Mouse (Mus musculus): ENCODE data around the gene Vwa2. TPM values are rescaled to one million over a fixed set of nuclear protein-coding genes. Genes with fewer than 3 reads are reported as not detected.

The Vwa2 gene
- polyA plus RNA-seq, 1 experiment from 2014 or later: 18.3 TPM

DNA sequence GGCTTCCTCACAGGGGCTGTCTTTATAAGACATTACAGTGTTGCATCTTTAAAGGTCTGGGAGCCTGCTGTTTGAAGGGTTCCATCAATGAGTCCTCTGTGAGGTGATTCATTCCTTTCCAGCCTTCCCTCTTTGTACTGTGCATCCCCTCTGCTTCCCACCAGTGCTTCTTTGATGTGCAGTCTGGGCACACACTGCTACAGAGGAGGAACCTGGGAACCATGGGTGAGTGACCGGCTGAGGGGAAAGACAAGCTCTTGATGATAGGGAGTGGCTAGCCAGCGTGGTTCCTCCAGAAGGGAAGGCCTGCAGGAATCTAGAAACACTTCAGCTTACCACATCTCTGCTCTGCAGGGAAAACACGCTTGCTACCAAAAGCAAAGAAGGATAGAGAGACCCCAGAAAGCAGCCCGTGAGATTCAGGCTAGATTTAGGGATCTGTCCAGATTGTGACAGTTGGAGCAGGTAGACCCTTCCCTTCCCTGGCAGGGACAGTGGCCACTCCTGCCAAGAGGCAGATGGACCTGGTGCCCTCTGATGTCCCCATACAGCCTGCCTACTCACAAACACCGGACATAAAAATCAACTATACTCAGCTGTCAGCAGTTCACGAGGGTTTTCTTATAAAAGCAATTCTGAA lies 74.0 kb downstream of the Vwa2 start:
- Histone ChIP-seq H3K4me2 (ENCODE audit: low read length) (no peak overlapping the region), H3K9ac (ENCODE audit: low read depth, low read length) (no peak overlapping the region), H3K4me3 (replicated peaks; ENCODE audit: low read depth, low read length) (no peak overlapping the region), H3K9me3 (replicated peaks; ENCODE audit: low read length) (no peaks in the 10 kb centered on the region), H3K36me3 (ENCODE audit: insufficient read depth, low read length) (no peaks in the 10 kb centered on the region), H3K27ac (0 out of 2 replicates have a peak overlapping the region, but pooled peaks have one; percentile 19), H3K27me3 (ENCODE audit: insufficient read depth, low read length) (no peaks in the 10 kb centered on the region), H3K4me1 (replicated peaks; ENCODE audit: insufficient read depth, low read length) (peaks cover 4% of the 10 kb centered on the region; the same call in 1 of the 2 replicates)
- WGBS: 53% methylated on average over 6 of the region's 6 CpGs
- DNase-seq (ENCODE audit: low spot score) (peak; percentile 31), ATAC-seq (replicated peaks; ENCODE audit: low FRiP score, low read depth) (no peak)
- TF ChIP-seq CTCF (IDR thresholded peaks at IDR 0.05; ENCODE audit: low read depth): no peak

DNA sequence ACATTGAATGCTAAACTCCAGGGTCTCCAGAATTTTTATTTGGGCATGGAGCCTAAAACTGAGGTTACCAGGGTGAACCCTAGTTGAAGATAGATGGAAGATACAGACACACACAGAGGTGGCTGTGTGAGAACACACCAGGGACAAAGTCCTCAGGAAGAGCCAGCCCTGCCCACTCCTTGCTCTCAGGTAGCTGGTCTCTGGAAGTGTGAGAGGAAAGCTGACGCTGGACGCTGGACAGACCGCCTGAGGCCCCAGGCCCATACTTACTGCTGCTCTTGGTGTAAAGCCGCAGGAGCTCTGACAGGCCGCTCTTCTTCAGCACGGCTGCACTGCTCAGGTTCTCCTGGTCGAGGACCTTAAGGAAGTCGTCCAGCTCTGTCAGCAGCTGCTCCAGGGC lies 75.8 kb downstream of the Vwa2 start:
- Histone ChIP-seq H3K27me3 (ENCODE audit: insufficient read depth, low read length) (no peaks in the 10 kb centered on the region), H3K9me3 (replicated peaks; ENCODE audit: low read length) (no peaks in the 10 kb centered on the region), H3K4me3 (replicated peaks; ENCODE audit: low read depth, low read length) (no peak overlapping the region), H3K4me2 (ENCODE audit: low read length) (no peak overlapping the region), H3K9ac (ENCODE audit: low read depth, low read length) (no peak overlapping the region), H3K36me3 (ENCODE audit: insufficient read depth, low read length) (no peaks in the 10 kb centered on the region), H3K4me1 (replicated peaks; ENCODE audit: insufficient read depth, low read length) (no peaks in the 10 kb centered on the region; the same call in 1 of the 2 replicates), H3K27ac (no peak overlapping the region)
- 64% methylated on average over 8 of the region's 8 CpGs for WGBS
- no peak for ATAC-seq (replicated peaks; ENCODE audit: low FRiP score, low read depth)
- no peak for DNase-seq (ENCODE audit: low spot score)
- TF ChIP-seq CTCF (IDR thresholded peaks at IDR 0.05; ENCODE audit: low read depth): no peak

DNA sequence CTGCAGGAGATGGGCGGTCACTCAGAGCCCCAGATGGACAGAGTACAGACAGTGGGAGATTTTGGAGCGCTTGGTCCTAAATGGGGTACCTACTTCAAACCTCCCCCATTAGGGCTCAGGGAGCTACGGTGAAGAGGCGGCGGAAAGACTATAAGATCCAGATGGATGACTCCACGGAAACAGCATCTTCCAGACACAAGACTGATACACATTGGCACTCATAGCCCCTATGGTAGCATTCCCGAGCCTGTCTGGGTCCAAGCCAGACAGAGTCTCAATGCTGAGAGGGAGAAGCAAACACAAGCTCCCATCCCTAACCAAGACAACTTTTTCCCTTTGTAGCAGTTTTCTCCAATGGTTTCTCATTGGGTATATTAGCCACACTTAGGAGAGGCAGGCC lies 76.8 kb downstream of the Vwa2 start:
- H3K4me2 ChIP-seq (ENCODE audit: low read length): no peak overlapping the region
- H3K9me3 ChIP-seq (replicated peaks; ENCODE audit: low read length): no peaks in the 10 kb centered on the region
- no peak for TF ChIP-seq CTCF (IDR thresholded peaks at IDR 0.05; ENCODE audit: low read depth)
- H3K4me3 ChIP-seq (replicated peaks; ENCODE audit: low read depth, low read length): no peak overlapping the region
- no peaks in the 10 kb centered on the region for H3K36me3 ChIP-seq (ENCODE audit: insufficient read depth, low read length)
- H3K9ac ChIP-seq (ENCODE audit: low read depth, low read length): no peak overlapping the region
- ATAC-seq (replicated peaks; ENCODE audit: low FRiP score, low read depth) (no peak), DNase-seq (ENCODE audit: low spot score) (no peak)
- H3K27me3 ChIP-seq (ENCODE audit: insufficient read depth, low read length): no peaks in the 10 kb centered on the region
- no peaks in the 10 kb centered on the region for H3K4me1 ChIP-seq (replicated peaks; ENCODE audit: insufficient read depth, low read length)
- H3K27ac ChIP-seq: no peak overlapping the region
- 87% methylated on average over 7 of the region's 7 CpGs for WGBS

DNA sequence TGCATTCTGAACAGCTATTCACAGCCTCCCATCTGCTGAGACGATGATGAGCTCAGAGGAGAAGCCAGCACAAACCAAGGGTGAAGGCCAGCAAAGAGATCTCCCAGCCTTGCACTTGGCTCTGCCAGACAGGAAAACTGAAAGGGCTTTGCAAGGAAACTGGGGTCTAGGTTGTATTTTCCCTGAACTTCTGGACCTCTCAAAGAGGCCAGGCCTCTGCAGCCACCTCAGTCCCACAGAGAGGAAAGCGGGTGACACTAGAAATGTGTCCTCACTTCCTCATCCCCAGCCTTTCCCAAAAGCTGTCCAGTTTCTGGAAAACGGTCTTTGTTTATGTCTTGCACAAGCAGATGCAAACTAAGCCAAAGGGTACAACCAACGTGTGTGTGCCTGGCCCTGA lies 79.8 kb downstream of the Vwa2 start:
- DNase-seq (ENCODE audit: low spot score): peak; percentile 67
- H3K27ac ChIP-seq: 0 out of 2 replicates have a peak overlapping the region, but pooled peaks have one; percentile 8

DNA sequence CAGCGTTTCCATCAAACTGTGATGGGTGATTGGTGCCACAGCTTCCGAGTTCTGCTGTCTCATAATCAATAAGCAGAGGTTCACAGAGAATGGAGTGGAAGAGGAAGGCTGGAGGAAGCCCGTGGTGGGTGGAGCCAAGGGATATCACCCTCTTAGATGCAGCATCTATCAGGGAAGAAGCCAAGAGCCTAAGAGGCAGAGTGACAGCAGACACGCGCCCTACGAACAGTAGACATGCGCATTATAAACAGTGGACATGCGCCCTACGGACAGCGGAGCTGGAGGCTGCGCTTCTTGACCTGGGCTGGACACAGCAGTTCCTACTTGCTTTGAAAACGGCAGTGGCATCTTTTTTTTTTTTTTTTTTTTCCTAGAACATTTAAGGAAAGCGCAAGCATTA lies 80.8 kb downstream of the Vwa2 start:
- DNase-seq (ENCODE audit: low spot score) (no peak), ATAC-seq (replicated peaks; ENCODE audit: low FRiP score, low read depth) (no peak)
- Histone ChIP-seq H3K9me3 (replicated peaks; ENCODE audit: low read length) (no peaks in the 10 kb centered on the region), H3K4me3 (replicated peaks; ENCODE audit: low read depth, low read length) (no peak overlapping the region), H3K4me2 (ENCODE audit: low read length) (no peak overlapping the region), H3K27ac (no peak overlapping the region), H3K9ac (ENCODE audit: low read depth, low read length) (no peak overlapping the region), H3K4me1 (replicated peaks; ENCODE audit: insufficient read depth, low read length) (peaks cover 3% of the 10 kb centered on the region), H3K36me3 (ENCODE audit: insufficient read depth, low read length) (no peaks in the 10 kb centered on the region), H3K27me3 (ENCODE audit: insufficient read depth, low read length) (no peaks in the 10 kb centered on the region)
- WGBS: 90% methylated on average over 13 of the region's 13 CpGs
- TF ChIP-seq CTCF (IDR thresholded peaks at IDR 0.05; ENCODE audit: low read depth): no peak

More for the DNA sequence above, 79.8 kb downstream of the Vwa2 start:
- Histone ChIP-seq H3K4me1 (replicated peaks; ENCODE audit: insufficient read depth, low read length) (no peaks in the 10 kb centered on the region; the same call in 1 of the 2 replicates), H3K9ac (ENCODE audit: low read depth, low read length) (no peak overlapping the region), H3K4me2 (ENCODE audit: low read length) (no peak overlapping the region), H3K27me3 (ENCODE audit: insufficient read depth, low read length) (no peaks in the 10 kb centered on the region), H3K9me3 (replicated peaks; ENCODE audit: low read length) (no peaks in the 10 kb centered on the region), H3K36me3 (ENCODE audit: insufficient read depth, low read length) (no peaks in the 10 kb centered on the region), H3K4me3 (replicated peaks; ENCODE audit: low read depth, low read length) (no peak overlapping the region)
- no peak for ATAC-seq (replicated peaks; ENCODE audit: low FRiP score, low read depth)
- TF ChIP-seq CTCF (IDR thresholded peaks at IDR 0.05; ENCODE audit: low read depth): no peak
- 67% methylated on average over 4 of the region's 4 CpGs for WGBS

DNA sequence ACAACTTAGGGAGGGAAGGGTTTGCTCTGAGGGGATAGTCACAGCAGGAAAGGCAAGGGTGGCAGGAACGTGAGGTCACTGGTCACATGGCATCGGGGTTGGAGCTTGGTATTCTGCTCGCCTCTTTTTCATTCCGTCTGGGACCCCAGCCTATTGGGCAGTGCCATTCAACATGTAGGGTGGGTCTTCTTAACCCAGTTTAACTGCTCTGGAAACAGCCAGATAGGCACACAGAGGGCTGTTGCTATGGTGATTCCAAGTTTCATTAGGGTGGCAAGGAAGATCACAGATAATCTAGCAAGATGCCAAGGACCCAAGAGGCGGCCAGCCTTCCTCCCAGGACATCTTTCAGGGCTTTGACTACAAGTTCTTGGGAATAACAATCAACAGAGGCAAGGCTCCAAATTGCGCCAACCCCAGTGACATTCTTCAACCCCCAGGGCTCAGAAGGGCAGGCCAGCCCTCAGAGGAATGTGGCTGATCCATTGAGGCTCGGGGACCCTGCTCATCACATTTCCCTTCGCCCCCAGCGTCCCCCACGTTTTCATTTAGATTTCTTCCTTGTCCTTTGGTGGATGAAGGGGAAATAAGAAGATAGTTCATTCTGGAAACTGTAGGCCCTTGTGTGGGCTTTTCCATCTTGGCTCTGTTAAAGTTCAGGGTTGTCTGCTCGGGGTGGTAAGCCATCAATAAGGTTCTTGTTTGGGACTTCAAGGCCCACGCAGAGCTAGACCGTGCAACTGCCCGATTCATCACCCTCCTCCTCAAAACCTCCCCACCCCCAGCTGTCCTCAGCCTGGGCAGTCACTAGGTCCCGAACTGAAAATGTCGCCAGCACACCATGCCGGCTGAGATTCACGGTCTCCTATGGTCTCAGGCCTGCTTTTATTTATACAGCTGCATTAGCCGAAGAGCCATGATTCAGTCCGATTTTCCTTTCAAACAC lies 81.8 kb downstream of the Vwa2 start:
- Histone ChIP-seq H3K9ac (ENCODE audit: low read depth, low read length) (no peak overlapping the region), H3K4me2 (ENCODE audit: low read length) (no peak overlapping the region), H3K4me1 (replicated peaks; ENCODE audit: insufficient read depth, low read length) (peaks cover 3% of the 10 kb centered on the region), H3K36me3 (ENCODE audit: insufficient read depth, low read length) (no peaks in the 10 kb centered on the region), H3K27me3 (ENCODE audit: insufficient read depth, low read length) (no peaks in the 10 kb centered on the region), H3K9me3 (replicated peaks; ENCODE audit: low read length) (no peaks in the 10 kb centered on the region), H3K4me3 (replicated peaks; ENCODE audit: low read depth, low read length) (no peak overlapping the region), H3K27ac (no peak overlapping the region)
- DNase-seq (ENCODE audit: low spot score) (no peak), ATAC-seq (replicated peaks; ENCODE audit: low FRiP score, low read depth) (no peak)
- WGBS: 70% methylated on average over 20 of the region's 20 CpGs
- no peak for TF ChIP-seq CTCF (IDR thresholded peaks at IDR 0.05; ENCODE audit: low read depth)

Data from kidney, postnatal 0 days (tissue).